ENCODE assay signal across 7 mouse cellular contexts in the genomic region with DNA sequence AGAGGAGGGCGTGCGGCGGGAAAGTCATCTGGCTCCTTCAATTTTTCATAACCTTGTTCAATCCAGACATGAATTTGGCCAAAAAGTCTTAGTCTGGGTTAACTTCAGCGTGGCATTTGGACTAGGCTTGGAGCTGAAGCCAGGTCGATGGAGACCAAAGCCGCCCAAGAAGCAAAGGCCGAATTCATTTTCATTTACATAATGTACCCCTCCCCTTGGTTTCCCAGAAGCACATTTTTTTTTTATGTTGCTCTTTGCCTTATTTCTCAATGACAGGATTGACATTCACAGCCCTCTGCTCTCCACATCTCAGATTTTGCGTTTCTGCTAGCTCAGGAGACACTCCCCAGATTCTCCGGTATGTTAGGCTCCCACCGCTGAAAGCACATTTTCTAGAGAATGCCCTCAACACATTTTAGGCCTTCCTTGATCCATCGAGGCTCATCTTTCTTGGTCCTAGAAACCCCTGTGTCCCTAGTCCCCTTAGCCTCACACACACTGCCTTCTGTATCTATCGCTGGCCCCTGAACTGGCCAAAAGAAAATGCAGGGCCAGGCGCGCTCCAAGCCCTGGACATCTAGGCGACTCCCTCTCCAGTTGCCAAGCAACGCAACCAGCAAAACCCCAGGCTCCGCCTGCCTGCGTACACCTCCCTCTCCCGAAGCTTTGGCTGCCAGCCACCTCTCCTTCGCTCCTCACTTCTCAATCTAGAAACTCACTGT. TPM values are rescaled to one million over a fixed set of nuclear protein-coding genes. Genes with fewer than 3 reads are reported as not detected.
A peak's percentile ranks its signal among the peaks of the same experiment; 100 is the strongest.
DNase-seq lines count a peak whose midpoint lies in the region; ATAC-seq and TF ChIP-seq lines count a peak whose summit lies in the region.

No protein-coding gene starts in this region.

- H3K4me1 ChIP-seq in bone marrow macrophage, adult 2 months (ENCODE audit: control insufficient read depth, insufficient read depth, low read length) = 0 out of 2 replicates have a peak, but pooled peaks cover 5% of the 10 kb centered on the region
- H3K4me1 ChIP-seq in embryonic facial prominence, embryonic 14.5 days (ENCODE audit: control insufficient read depth, insufficient read depth, low read length) = peaks cover 18% of the 10 kb centered on the region; the same call in 1 of the 2 replicates
- peaks cover 52% of the 10 kb centered on the region for H3K4me1 ChIP-seq in heart, embryonic 10.5 days
- H3K4me1 ChIP-seq in kidney, embryonic 14.5 days (ENCODE audit: control insufficient read depth, insufficient read depth, low read length) = peaks cover 16% of the 10 kb centered on the region
- peaks cover 78% of the 10 kb centered on the region for H3K4me1 ChIP-seq in limb, embryonic 15.5 days
- peaks cover 44% of the 10 kb centered on the region for H3K4me1 ChIP-seq in midbrain, embryonic 16.5 days (ENCODE audit: control insufficient read depth, insufficient read depth, low read length)

- 2% methylated on average over 20 of the region's 20 CpGs for WGBS in embryonic facial prominence, embryonic 14.5 days
- WGBS in heart, embryonic 10.5 days = 1% methylated on average over 20 of the region's 20 CpGs
- WGBS in kidney, embryonic 14.5 days = under 1% methylated on average over 20 of the region's 20 CpGs
- WGBS in limb, embryonic 15.5 days = under 1% methylated on average over 20 of the region's 20 CpGs
- 1% methylated on average over 20 of the region's 20 CpGs for WGBS in midbrain, embryonic 16.5 days

- peak; percentile 96 for DNase-seq in embryonic facial prominence, embryonic 14.5 days (ENCODE audit: low spot score)
- peak; percentile 93 for DNase-seq in heart, embryonic 10.5 days (ENCODE audit: low spot score)
- DNase-seq in urinary bladder, postnatal 14 days (ENCODE audit: low spot score) = peak; percentile 88

- peak overlapping the region; percentile 49 for H3K4me3 ChIP-seq in bone marrow macrophage, adult 2 months (ENCODE audit: insufficient read depth, low read length)
- peak overlapping the region; percentile 62 for H3K4me3 ChIP-seq in embryonic facial prominence, embryonic 14.5 days (ENCODE audit: low read depth, low read length)
- peak overlapping the region; percentile 85 for H3K4me3 ChIP-seq in heart, embryonic 10.5 days
- peak overlapping the region; percentile 68 for H3K4me3 ChIP-seq in kidney, embryonic 14.5 days (ENCODE audit: low read length)
- peak overlapping the region; percentile 63 for H3K4me3 ChIP-seq in limb, embryonic 15.5 days
- peak overlapping the region; percentile 51 for H3K4me3 ChIP-seq in midbrain, embryonic 16.5 days (ENCODE audit: low read depth, low read length)

- no peak for TF ChIP-seq CTCF in bone marrow macrophage, adult 2 months (IDR thresholded peaks at IDR 0.05; ENCODE audit: low read depth, low read length)

- no peaks in the 10 kb centered on the region for H3K36me3 ChIP-seq in embryonic facial prominence, embryonic 14.5 days (ENCODE audit: control insufficient read depth, insufficient read depth, low read length)
- H3K36me3 ChIP-seq in heart, embryonic 10.5 days = peaks cover 26% of the 10 kb centered on the region
- peaks cover 9% of the 10 kb centered on the region; the same call in 1 of the 2 replicates for H3K36me3 ChIP-seq in kidney, embryonic 14.5 days (ENCODE audit: control insufficient read depth, insufficient read depth, low read length)
- H3K36me3 ChIP-seq in limb, embryonic 15.5 days = peaks cover 13% of the 10 kb centered on the region; the same call in 1 of the 2 replicates
- no peaks in the 10 kb centered on the region for H3K36me3 ChIP-seq in midbrain, embryonic 16.5 days (ENCODE audit: control insufficient read depth, insufficient read depth, low read length)

- peak overlapping the region; percentile 60 for H3K9ac ChIP-seq in embryonic facial prominence, embryonic 14.5 days (ENCODE audit: low read depth, low read length)
- H3K9ac ChIP-seq in kidney, embryonic 14.5 days (ENCODE audit: low read depth, low read length) = peak overlapping the region; percentile 18; the same call in 1 of the 2 replicates
- 0 out of 2 replicates have a peak overlapping the region, but pooled peaks have one; percentile 5 for H3K9ac ChIP-seq in limb, embryonic 15.5 days
- H3K9ac ChIP-seq in midbrain, embryonic 16.5 days (ENCODE audit: low read depth, low read length) = peak overlapping the region; percentile 72

- H3K9me3 ChIP-seq in embryonic facial prominence, embryonic 14.5 days (ENCODE audit: control insufficient read depth, low read length) = no peaks in the 10 kb centered on the region
- H3K9me3 ChIP-seq in heart, embryonic 10.5 days = no peaks in the 10 kb centered on the region
- no peaks in the 10 kb centered on the region for H3K9me3 ChIP-seq in kidney, embryonic 14.5 days (ENCODE audit: control insufficient read depth, low read length)
- no peaks in the 10 kb centered on the region for H3K9me3 ChIP-seq in limb, embryonic 15.5 days
- H3K9me3 ChIP-seq in midbrain, embryonic 16.5 days (replicated peaks; ENCODE audit: control insufficient read depth, low read length, poor library complexity, severe bottlenecking) = no peaks in the 10 kb centered on the region

- ATAC-seq in embryonic facial prominence, embryonic 14.5 days (ENCODE audit: low read depth) = peak; percentile 27; the same call in 1 of the 2 replicates
- peak; percentile 34 for ATAC-seq in kidney, embryonic 14.5 days (ENCODE audit: low FRiP score, low TSS enrichment)
- no peak for ATAC-seq in limb, embryonic 15.5 days (ENCODE audit: insufficient number of reproducible peaks, low FRiP score, low TSS enrichment, low read depth)
- ATAC-seq in midbrain, embryonic 16.5 days = peak; percentile 59

- peaks cover 5% of the 10 kb centered on the region; the same call in 1 of the 2 replicates for H3K27me3 ChIP-seq in embryonic facial prominence, embryonic 14.5 days (replicated peaks; ENCODE audit: control insufficient read depth, insufficient read depth, low read length)
- H3K27me3 ChIP-seq in heart, embryonic 10.5 days (ENCODE audit: insufficient read depth, poor library complexity, severe bottlenecking) = no peaks in the 10 kb centered on the region
- no peaks in the 10 kb centered on the region; the same call in 1 of the 2 replicates for H3K27me3 ChIP-seq in kidney, embryonic 14.5 days (ENCODE audit: control insufficient read depth, insufficient read depth, low read length)
- peaks cover 5% of the 10 kb centered on the region; the same call in 1 of the 2 replicates for H3K27me3 ChIP-seq in limb, embryonic 15.5 days
- H3K27me3 ChIP-seq in midbrain, embryonic 16.5 days (ENCODE audit: control insufficient read depth, insufficient read depth, low read depth, low read length) = no peaks in the 10 kb centered on the region

- TF ChIP-seq POLR2A in bone marrow macrophage, adult 2 months (IDR thresholded peaks at IDR 0.05; ENCODE audit: borderline replicate concordance, low read depth, low read length) = no peak

- no peak overlapping the region for H3K27ac ChIP-seq in bone marrow macrophage, adult 2 months (ENCODE audit: insufficient read depth, low read depth, low read length)
- H3K27ac ChIP-seq in embryonic facial prominence, embryonic 14.5 days (replicated peaks; ENCODE audit: low read depth, low read length) = peak overlapping the region; percentile 71
- peak overlapping the region; percentile 73 for H3K27ac ChIP-seq in heart, embryonic 10.5 days
- H3K27ac ChIP-seq in kidney, embryonic 14.5 days (ENCODE audit: low read depth, low read length) = peak overlapping the region; percentile 57
- H3K27ac ChIP-seq in limb, embryonic 15.5 days = peak overlapping the region; percentile 35
- H3K27ac ChIP-seq in midbrain, embryonic 16.5 days (ENCODE audit: low read length) = peak overlapping the region; percentile 85

- peak overlapping the region; percentile 88 for H3K4me2 ChIP-seq in embryonic facial prominence, embryonic 14.5 days (ENCODE audit: low read depth, low read length)
- peak overlapping the region; percentile 91 for H3K4me2 ChIP-seq in kidney, embryonic 14.5 days (replicated peaks; ENCODE audit: low read depth, low read length)
- peak overlapping the region; percentile 81 for H3K4me2 ChIP-seq in limb, embryonic 15.5 days
- peak overlapping the region; percentile 81 for H3K4me2 ChIP-seq in midbrain, embryonic 16.5 days (ENCODE audit: low read length)

RNA-seq across cellular contexts. Expression of a gene that starts 3.9 kb away (rescaled TPM):
- 0.12 and 0.31 TPM in 2 replicates for polyA plus RNA-seq in bone marrow macrophage, adult 2 months (2012; ENCODE audit: insufficient read depth, insufficient read length, missing spikeins)
- 131 and 138 TPM in 2 replicates for polyA plus RNA-seq in embryonic facial prominence, embryonic 14.5 days (2014; fragmentation: Nextera tagmentation; extraction: Ambion mirVana)
- polyA plus RNA-seq in heart, embryonic 10.5 days (2016; fragmentation: Nextera tagmentation; extraction: Ambion mirVana) = 158 and 178 TPM in 2 replicates
- polyA plus RNA-seq in kidney, embryonic 14.5 days (2014; fragmentation: Nextera tagmentation; extraction: Ambion mirVana) = 56.4 and 61.4 TPM in 2 replicates
- polyA plus RNA-seq in limb, embryonic 15.5 days (2015; fragmentation: Nextera tagmentation; extraction: Ambion mirVana) = 108 and 118 TPM in 2 replicates
- polyA plus RNA-seq in midbrain, embryonic 16.5 days (2015; fragmentation: Nextera tagmentation; extraction: Ambion mirVana) = 42.6 and 42.8 TPM in 2 replicates

RNA-seq across cellular contexts. Expression of a gene that starts 46.5 kb away (rescaled TPM):
- not detected in 2 replicates for polyA plus RNA-seq in bone marrow macrophage, adult 2 months (2012; ENCODE audit: insufficient read depth, insufficient read length, missing spikeins)
- 446 and 451 TPM in 2 replicates for polyA plus RNA-seq in embryonic facial prominence, embryonic 14.5 days (2014; fragmentation: Nextera tagmentation; extraction: Ambion mirVana)
- 137 and 226 TPM in 2 replicates for polyA plus RNA-seq in heart, embryonic 10.5 days (2016; fragmentation: Nextera tagmentation; extraction: Ambion mirVana)
- polyA plus RNA-seq in kidney, embryonic 14.5 days (2014; fragmentation: Nextera tagmentation; extraction: Ambion mirVana) = 148 and 171 TPM in 2 replicates
- polyA plus RNA-seq in limb, embryonic 15.5 days (2015; fragmentation: Nextera tagmentation; extraction: Ambion mirVana) = 379 and 399 TPM in 2 replicates
- 244 and 262 TPM in 2 replicates for polyA plus RNA-seq in midbrain, embryonic 16.5 days (2015; fragmentation: Nextera tagmentation; extraction: Ambion mirVana)

Comparison
In these comparisons a context has a peak if more than half of its experiments do, and no peak if none do; other contexts are left out.
1. H3K9ac ChIP-seq: peak in every context shown above with its lines; median percentile 72 in midbrain, embryonic 16.5 days; 60 in embryonic facial prominence, embryonic 14.5 days; 18 in kidney, embryonic 14.5 days; 5 in limb, embryonic 15.5 days.
2. RNA of a gene that starts 3.9 kb away (polyA plus RNA-seq): 158 to 178 TPM in heart, embryonic 10.5 days, 131 to 138 TPM in embryonic facial prominence, embryonic 14.5 days, 108 to 118 TPM in limb, embryonic 15.5 days, 56.4 to 61.4 TPM in kidney, embryonic 14.5 days and 42.6 to 42.8 TPM in midbrain, embryonic 16.5 days; 0.12 to 0.31 TPM in bone marrow macrophage, adult 2 months; every median in the first group is over 10 times any median in the second.
3. RNA of a gene that starts 46.5 kb away (polyA plus RNA-seq): 446 to 451 TPM in embryonic facial prominence, embryonic 14.5 days, 379 to 399 TPM in limb, embryonic 15.5 days, 244 to 262 TPM in midbrain, embryonic 16.5 days, 137 to 226 TPM in heart, embryonic 10.5 days and 148 to 171 TPM in kidney, embryonic 14.5 days; not detected in bone marrow macrophage, adult 2 months; every median in the first group is over 100 times any median in the second.
4. Peak in every context shown above with its lines, with median percentiles within 50 percentile points of each other: H3K4me3 ChIP-seq, DNase-seq and H3K4me2 ChIP-seq.